Mouse (Mus musculus) CH12.LX (cell line): ENCODE measurements around the gene Slc27a2.

Experiments used
- CTCF ChIP-seq, 2 experiments: IDR thresholded peaks in 1 of 2; conservative IDR thresholded peaks in 1 of 2; 2 replicates each; pipeline ENCODE4 v1.5.1; 2011 to 2012; ENCODE audit warnings: low read depth in 2 of 2, low read length in 2 of 2, improper control_type of control experiment in 1 of 2, inconsistent platforms in 1 of 2, mild to moderate bottlenecking in 1 of 2, moderate library complexity in 1 of 2
- E2F4 ChIP-seq: IDR thresholded peaks from 2 replicates; pipeline ENCODE4 v1.6.1; 2011; ENCODE audit warnings: low read depth, low read length, improper control_type of control experiment; ENCODE audit not compliant: insufficient replicate concordance
- EP300 ChIP-seq: IDR thresholded peaks from 2 replicates; pipeline ENCODE4 v1.6.1; 2011; ENCODE audit warnings: low read length, improper control_type of control experiment
- MAZ ChIP-seq: IDR thresholded peaks from 2 replicates; pipeline ENCODE4 v1.6.1; 2012; ENCODE audit warnings: low read depth, mild to moderate bottlenecking, inconsistent platforms, low read length, improper control_type of control experiment, moderate library complexity
- POLR2A ChIP-seq: IDR thresholded peaks from 2 replicates; pipeline ENCODE4 v1.6.1; 2011; ENCODE audit warnings: low read depth, mild to moderate bottlenecking, improper control_type of control experiment, low read length
- POLR2AphosphoS2 ChIP-seq: IDR thresholded peaks from 2 replicates; pipeline ENCODE4 v1.6.1; 2011; ENCODE audit warnings: low read depth, low read length, improper control_type of control experiment
- SIN3A ChIP-seq: IDR thresholded peaks from 2 replicates; pipeline ENCODE4 v1.6.1; 2012; ENCODE audit warnings: low read length, improper control_type of control experiment, inconsistent platforms
- USF1 ChIP-seq: IDR thresholded peaks from 2 replicates; pipeline ENCODE4 v1.6.1; 2014; ENCODE audit warnings: low read depth, mild to moderate bottlenecking, inconsistent platforms, low read length, improper control_type of control experiment
- ZC3H11A ChIP-seq: IDR thresholded peaks from 2 replicates; pipeline ENCODE4 v1.6.1; 2012; ENCODE audit warnings: low read depth, mild to moderate bottlenecking, inconsistent platforms, low read length, improper control_type of control experiment
- ZKSCAN1 ChIP-seq: IDR thresholded peaks from 2 replicates; pipeline ENCODE4 v1.6.1; 2012; ENCODE audit warnings: low read depth, inconsistent platforms, low read length, improper control_type of control experiment, borderline replicate concordance

- TF ChIP-seq ZC3H11A, result no peak
- no peak for TF ChIP-seq SIN3A
- TF ChIP-seq CTCF (conservative IDR thresholded peaks at IDR 0.05 in 1 of 2, IDR thresholded peaks at IDR 0.05 in 1 of 2; ENCODE audit: low read depth in 2 of 2, low read length in 2 of 2), result no peak
- no peak for TF ChIP-seq MAZ
- TF ChIP-seq POLR2A, result no peak
- TF ChIP-seq EP300, result no peak
- TF ChIP-seq E2F4, result no peak
- TF ChIP-seq POLR2AphosphoS2, result no peak
- no peak for TF ChIP-seq ZKSCAN1
- TF ChIP-seq USF1, result no peak
Observed at GRCm38 (mm10) chr2:126555533-126555932, 3.3 kb downstream of the Slc27a2 start.
